Mouse (Mus musculus) splenic B cell, adult 2 months (primary cell): ENCODE measurements at regions not wholly inside any gene's neighbourhood (a gene's known extent, or its start where the extent isn't known, plus 50 kb on each side); places are given as distances from the start of the nearest gene placed in this dataset.

Experiments
- DNase-seq: peaks from one replicate; pipeline ENCODE4 v3.0.0-alpha.2; 2011; ENCODE audit warnings: low read depth, low spot score
- H3K27me3 ChIP-seq: 2 replicates; pipeline ENCODE4 v1.6.1; 2012; ENCODE audit warnings: mild to moderate bottlenecking, low read length, moderate library complexity, mixed read lengths; ENCODE audit not compliant: control insufficient read depth, poor library complexity, insufficient read depth, severe bottlenecking
- H3K36me3 ChIP-seq: 2 replicates; pipeline ENCODE4 v1.6.1; 2012; ENCODE audit warnings: mild to moderate bottlenecking, low read length, moderate library complexity, mixed read lengths; ENCODE audit not compliant: control insufficient read depth, poor library complexity, insufficient read depth, severe bottlenecking

- H3K36me3 ChIP-seq = no peaks in the 10 kb centered on the region
- no peak for DNase-seq
- H3K27me3 ChIP-seq = no peaks in the 10 kb centered on the region
Measured at GRCm38 (mm10) chr1:120795245-120795644, 193.0 kb downstream of the En1 start.

GRCm38 (mm10) chr1:120801248-120801979 is 199.2 kb downstream of the En1 start:
- no peaks in the 10 kb centered on the region for H3K27me3 ChIP-seq
- no peaks in the 10 kb centered on the region for H3K36me3 ChIP-seq
- DNase-seq = no peak

- no peak for DNase-seq
Measured at GRCm38 (mm10) chr1:120801980-120802364, 199.8 kb downstream of the En1 start.

GRCm38 (mm10) chr1:120814441-120814840 is 212.2 kb downstream of the En1 start:
- DNase-seq = no peak
- H3K27me3 ChIP-seq = no peaks in the 10 kb centered on the region

More at GRCm38 (mm10) chr1:120801980-120802364, 199.8 kb downstream of the En1 start:
- Histone ChIP-seq H3K27me3 (no peaks in the 10 kb centered on the region), H3K36me3 (no peaks in the 10 kb centered on the region)

GRCm38 (mm10) chr1:120816237-120816820 is 214.1 kb downstream of the En1 start:
- DNase-seq = no peak
- no peaks in the 10 kb centered on the region for H3K36me3 ChIP-seq
- no peaks in the 10 kb centered on the region for H3K27me3 ChIP-seq

More at GRCm38 (mm10) chr1:120814441-120814840, 212.2 kb downstream of the En1 start:
- H3K36me3 ChIP-seq = no peaks in the 10 kb centered on the region

GRCm38 (mm10) chr1:120817563-120817962 is 215.3 kb downstream of the En1 start:
- H3K36me3 ChIP-seq = no peaks in the 10 kb centered on the region
- no peaks in the 10 kb centered on the region for H3K27me3 ChIP-seq
- no peak for DNase-seq

GRCm38 (mm10) chr1:120831975-120832374 is 229.8 kb downstream of the En1 start:
- no peak for DNase-seq

GRCm38 (mm10) chr1:120842596-120842995 is 240.4 kb downstream of the En1 start:
- DNase-seq = no peak
- Histone ChIP-seq H3K27me3 (no peaks in the 10 kb centered on the region), H3K36me3 (no peaks in the 10 kb centered on the region)

More at GRCm38 (mm10) chr1:120831975-120832374, 229.8 kb downstream of the En1 start:
- Histone ChIP-seq H3K36me3 (no peaks in the 10 kb centered on the region), H3K27me3 (no peaks in the 10 kb centered on the region)

GRCm38 (mm10) chr1:120846146-120846545 is 243.9 kb downstream of the En1 start:
- Histone ChIP-seq H3K36me3 (no peaks in the 10 kb centered on the region), H3K27me3 (no peaks in the 10 kb centered on the region)
- DNase-seq = no peak

GRCm38 (mm10) chr1:120851860-120852503 is 249.8 kb downstream of the En1 start:
- no peak for DNase-seq
- Histone ChIP-seq H3K36me3 (no peaks in the 10 kb centered on the region), H3K27me3 (no peaks in the 10 kb centered on the region)

GRCm38 (mm10) chr1:120857566-120857965 is 255.3 kb downstream of the En1 start:
- no peaks in the 10 kb centered on the region for H3K27me3 ChIP-seq
- no peaks in the 10 kb centered on the region for H3K36me3 ChIP-seq
- no peak for DNase-seq

GRCm38 (mm10) chr1:120859546-120859945 is 257.3 kb downstream of the En1 start:
- Histone ChIP-seq H3K27me3 (no peaks in the 10 kb centered on the region), H3K36me3 (no peaks in the 10 kb centered on the region)
- no peak for DNase-seq

GRCm38 (mm10) chr1:120872554-120872953 is 270.3 kb downstream of the En1 start:
- DNase-seq = no peak
- Histone ChIP-seq H3K27me3 (no peaks in the 10 kb centered on the region), H3K36me3 (no peaks in the 10 kb centered on the region)

GRCm38 (mm10) chr1:120882959-120883549 is 280.8 kb downstream of the En1 start:
- DNase-seq = no peak
- no peaks in the 10 kb centered on the region for H3K36me3 ChIP-seq
- H3K27me3 ChIP-seq = no peaks in the 10 kb centered on the region

GRCm38 (mm10) chr1:120883632-120884031 is 281.4 kb downstream of the En1 start:
- no peaks in the 10 kb centered on the region for H3K36me3 ChIP-seq
- no peak for DNase-seq
- no peaks in the 10 kb centered on the region for H3K27me3 ChIP-seq
